ENCODE assay signal across 26 mouse cellular contexts in genomic region chr1:150009134-150009533, GRCm38 (mm10). TPM values are rescaled to one million over a fixed set of nuclear protein-coding genes. Genes with fewer than 3 reads are reported as not detected.
DNase-seq lines count a peak whose midpoint lies in the region; ATAC-seq and TF ChIP-seq lines count a peak whose summit lies in the region.
"Had no signal": no experiment of that assay in that cellular context is flagged by ENCODE, and none has a peak within 500 bp of the region (broad histone marks: within the 10 kb centered on the region; RNA-seq: fewer than 3 reads in every experiment).

No protein-coding gene starts in this region.

- ATAC-seq in kidney, postnatal 0 days (replicated peaks; ENCODE audit: low FRiP score, low read depth) = 0 out of 2 replicates have a peak, but pooled peaks have one; percentile 17
- peak; percentile 61; the same call in 1 of the 2 replicates for ATAC-seq in lung, embryonic 16.5 days (ENCODE audit: low read depth)
- ATAC-seq in hindbrain, embryonic 16.5 days = no peak
- ATAC-seq: forebrain, postnatal 0 days; liver, embryonic 12.5 days had no signal

- no peak overlapping the region for H3K4me3 ChIP-seq in kidney, postnatal 0 days (replicated peaks; ENCODE audit: low read depth, low read length)
- H3K4me3 ChIP-seq in lung, embryonic 16.5 days (ENCODE audit: low read length) = no peak overlapping the region
- peak overlapping the region; percentile 30 for H3K4me3 ChIP-seq in testis, adult 2 months (ENCODE audit: control insufficient read depth, low read depth, low read length)
- H3K4me3 ChIP-seq in hindbrain, embryonic 16.5 days (ENCODE audit: low read length) = no peak overlapping the region
- H3K4me3 ChIP-seq: forebrain, embryonic 10.5 days; hindbrain, embryonic 10.5 days; hindbrain, embryonic 15.5 days; liver, embryonic 12.5 days; myocyte; neural tube, embryonic 12.5 days had no signal

- no peak overlapping the region for H3K4me2 ChIP-seq in kidney, postnatal 0 days (ENCODE audit: low read length)
- H3K4me2 ChIP-seq in lung, embryonic 16.5 days (ENCODE audit: low read depth, low read length) = no peak overlapping the region
- no peak overlapping the region for H3K4me2 ChIP-seq in hindbrain, embryonic 16.5 days (ENCODE audit: low read length)
- H3K4me2 ChIP-seq: hindbrain, embryonic 15.5 days; liver, embryonic 12.5 days; neural tube, embryonic 12.5 days had no signal

- DNase-seq in kidney, postnatal 0 days (ENCODE audit: low spot score) = no peak
- DNase-seq in kidney, adult 9 months = no peak
- DNase-seq in lung, postnatal 10 days = no peak
- no peak for DNase-seq in testis, postnatal 10 days (ENCODE audit: low spot score)
- DNase-seq: adrenal gland, adult 8-10 months; B cell, adult 2 months; cerebellum, postnatal 14 days; forebrain, postnatal 0 days; heart, postnatal 14 days; kidney, adult 2 months; kidney, postnatal 14 days; lung, postnatal 14 days; midbrain, embryonic 14.5 days; right cerebral cortex, adult 18-20 months; spleen, adult 18-20 months; thymus, adult 2 months; thymus, postnatal 36 days had no signal

- no peaks in the 10 kb centered on the region for H3K4me1 ChIP-seq in kidney, postnatal 0 days (replicated peaks; ENCODE audit: insufficient read depth, low read length)
- H3K4me1 ChIP-seq in lung, embryonic 16.5 days (replicated peaks; ENCODE audit: control insufficient read depth, insufficient read depth, low read length) = no peaks in the 10 kb centered on the region
- H3K4me1 ChIP-seq in testis, adult 2 months (ENCODE audit: control insufficient read depth, insufficient read depth, low read length) = peaks cover 3% of the 10 kb centered on the region
- H3K4me1 ChIP-seq in hindbrain, embryonic 16.5 days (ENCODE audit: control insufficient read depth, insufficient read depth, low read depth, low read length) = no peaks in the 10 kb centered on the region
- H3K4me1 ChIP-seq: forebrain, embryonic 10.5 days; hindbrain, embryonic 10.5 days; hindbrain, embryonic 15.5 days; neural tube, embryonic 12.5 days had no signal

- no peaks in the 10 kb centered on the region for H3K36me3 ChIP-seq in kidney, postnatal 0 days (ENCODE audit: insufficient read depth, low read length)
- no peaks in the 10 kb centered on the region for H3K36me3 ChIP-seq in lung, embryonic 16.5 days (ENCODE audit: control insufficient read depth, insufficient read depth, low read length)
- no peaks in the 10 kb centered on the region for H3K36me3 ChIP-seq in testis, adult 2 months (ENCODE audit: control insufficient read depth, insufficient read depth, low read length)
- H3K36me3 ChIP-seq in hindbrain, embryonic 16.5 days (ENCODE audit: control insufficient read depth, insufficient read depth, low read length) = no peaks in the 10 kb centered on the region
- H3K36me3 ChIP-seq: forebrain, embryonic 10.5 days; hindbrain, embryonic 10.5 days; hindbrain, embryonic 15.5 days; liver, embryonic 12.5 days; neural tube, embryonic 12.5 days had no signal

- no peak overlapping the region for H3K9ac ChIP-seq in kidney, postnatal 0 days (ENCODE audit: low read depth, low read length)
- H3K9ac ChIP-seq in lung, embryonic 16.5 days (ENCODE audit: low read length) = no peak overlapping the region
- H3K9ac ChIP-seq in hindbrain, embryonic 16.5 days (ENCODE audit: low read depth, low read length) = no peak overlapping the region
- H3K9ac ChIP-seq: forebrain, postnatal 0 days; hindbrain, embryonic 15.5 days; liver, embryonic 12.5 days; neural tube, embryonic 12.5 days had no signal

- H3K27me3 ChIP-seq in kidney, postnatal 0 days (ENCODE audit: insufficient read depth, low read length) = no peaks in the 10 kb centered on the region
- no peaks in the 10 kb centered on the region for H3K27me3 ChIP-seq in lung, embryonic 16.5 days (ENCODE audit: control insufficient read depth, insufficient read depth, low read depth, low read length)
- no peaks in the 10 kb centered on the region for H3K27me3 ChIP-seq in testis, adult 2 months (ENCODE audit: control insufficient read depth, insufficient read depth, low read length)
- no peaks in the 10 kb centered on the region for H3K27me3 ChIP-seq in hindbrain, embryonic 16.5 days (replicated peaks; ENCODE audit: control insufficient read depth, insufficient read depth, low read length)
- H3K27me3 ChIP-seq: hindbrain, embryonic 15.5 days; liver, embryonic 12.5 days; neural tube, embryonic 12.5 days had no signal

- no peak for TF ChIP-seq POLR2A in testis, adult 2 months (IDR thresholded peaks at IDR 0.05; ENCODE audit: control insufficient read depth, low read depth, low read length)

- no peak overlapping the region for H3K27ac ChIP-seq in kidney, postnatal 0 days
- H3K27ac ChIP-seq in lung, embryonic 16.5 days (ENCODE audit: low read length) = no peak overlapping the region
- H3K27ac ChIP-seq in testis, adult 2 months (ENCODE audit: control insufficient read depth, insufficient read depth, low read depth, low read length) = no peak overlapping the region
- no peak overlapping the region for H3K27ac ChIP-seq in hindbrain, embryonic 16.5 days (ENCODE audit: low read depth, low read length)
- H3K27ac ChIP-seq: forebrain, embryonic 10.5 days; hindbrain, embryonic 10.5 days; hindbrain, embryonic 15.5 days; liver, embryonic 12.5 days; neural tube, embryonic 12.5 days had no signal

- no peaks in the 10 kb centered on the region for H3K9me3 ChIP-seq in kidney, postnatal 0 days (replicated peaks; ENCODE audit: low read length)
- no peaks in the 10 kb centered on the region for H3K9me3 ChIP-seq in lung, embryonic 16.5 days (ENCODE audit: control insufficient read depth, low read length)
- H3K9me3 ChIP-seq in hindbrain, embryonic 16.5 days (ENCODE audit: control insufficient read depth, low read length) = no peaks in the 10 kb centered on the region; the same call in 1 of the 2 replicates
- H3K9me3 ChIP-seq: forebrain, embryonic 10.5 days; hindbrain, embryonic 10.5 days; hindbrain, embryonic 15.5 days; liver, embryonic 12.5 days; neural tube, embryonic 12.5 days had no signal

- no peak for TF ChIP-seq CTCF in kidney, postnatal 0 days (IDR thresholded peaks at IDR 0.05; ENCODE audit: low read depth)
- no peak for TF ChIP-seq CTCF in testis, adult 2 months (IDR thresholded peaks at IDR 0.05; ENCODE audit: control insufficient read depth, insufficient read depth, insufficient replicate concordance, low read depth, low read length)

- WGBS in kidney, postnatal 0 days = 87% methylated on average over 9 of the region's 9 CpGs
- WGBS in lung, embryonic 16.5 days = 79% methylated on average over 9 of the region's 9 CpGs
- 97% methylated on average over 9 of the region's 9 CpGs for WGBS in hindbrain, embryonic 16.5 days

RNA-seq across cellular contexts. Expression of gene Pla2g4a, which starts 48.0 kb away (rescaled TPM):
- 58.0 and 59.1 TPM in 2 replicates for polyA plus RNA-seq in kidney, postnatal 0 days (2015; fragmentation: Nextera tagmentation; extraction: Ambion mirVana)
- 13.7 and 14.4 TPM in 2 replicates for polyA plus RNA-seq in lung, embryonic 16.5 days (2015; fragmentation: Nextera tagmentation; extraction: Ambion mirVana)
- 1.00 and 1.0 TPM in 2 replicates for polyA plus RNA-seq in testis, adult 2 months (2012; rRNA removed)
- 2.2 and 2.3 TPM in 2 replicates for polyA plus RNA-seq in hindbrain, embryonic 16.5 days (2015; fragmentation: Nextera tagmentation; extraction: Ambion mirVana)
